Mouse (Mus musculus): Measurements from ENCODE around the gene Maml3.

Gene Maml3

DNA sequence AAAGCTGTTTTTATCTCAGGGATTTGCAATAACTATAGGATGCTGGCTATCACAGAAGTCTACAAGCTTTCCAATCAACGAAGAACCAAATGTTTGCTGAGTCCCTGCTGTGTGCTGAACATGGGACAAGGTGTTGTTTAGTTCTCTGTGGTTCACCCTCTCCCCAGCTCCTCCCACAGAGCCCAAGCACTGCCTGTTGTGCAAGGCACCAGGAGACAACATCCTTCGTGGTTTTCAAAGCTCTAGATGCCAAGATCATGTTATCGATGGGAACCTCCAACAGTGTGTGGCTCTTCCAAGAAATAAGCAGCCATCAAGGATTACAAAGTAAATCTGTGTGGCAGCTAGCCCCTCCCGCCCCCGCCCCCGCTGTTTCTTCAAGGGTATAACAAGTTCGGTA is 374.2 kb downstream of the Maml3 start:
- no peak for DNase-seq

DNA sequence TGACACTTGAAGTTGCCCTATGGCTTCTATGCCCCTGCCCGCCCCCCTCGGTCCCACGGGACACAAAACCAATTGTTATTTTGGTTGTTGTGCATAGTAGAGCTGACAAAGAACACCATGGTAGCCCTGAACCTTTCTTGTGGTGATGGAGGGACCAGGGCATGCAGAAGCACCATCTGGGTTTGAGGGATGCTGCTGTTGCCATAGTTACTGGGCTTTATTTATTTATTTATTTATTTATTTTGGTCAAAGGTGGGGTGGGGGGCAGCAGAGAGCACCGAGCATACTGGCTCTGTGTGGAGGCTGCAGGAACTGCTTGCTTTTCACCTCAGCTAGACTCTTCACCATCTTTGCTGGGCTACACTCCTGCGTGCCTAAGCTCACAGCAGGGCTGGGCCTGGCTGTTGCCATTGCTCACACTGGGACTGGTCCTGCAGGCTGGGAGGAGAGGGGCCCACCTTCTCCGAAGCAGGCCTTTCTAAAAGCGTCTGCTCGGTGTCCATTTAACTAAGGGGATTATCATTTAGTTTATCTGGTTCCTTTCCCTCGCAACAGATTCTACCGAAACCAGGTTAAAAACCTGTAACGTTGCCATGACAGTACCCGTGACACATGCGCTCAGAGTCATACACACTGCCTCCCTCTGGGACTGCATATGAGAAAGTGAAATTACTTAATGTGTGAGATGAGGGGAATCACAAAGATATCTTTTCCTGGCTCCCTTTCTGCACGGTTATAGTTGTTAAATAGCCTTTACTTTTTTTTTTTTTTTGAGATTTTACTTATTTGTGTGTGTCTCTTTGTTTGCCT is 375.6 kb downstream of the Maml3 start:
- DNase-seq = no peak

DNA sequence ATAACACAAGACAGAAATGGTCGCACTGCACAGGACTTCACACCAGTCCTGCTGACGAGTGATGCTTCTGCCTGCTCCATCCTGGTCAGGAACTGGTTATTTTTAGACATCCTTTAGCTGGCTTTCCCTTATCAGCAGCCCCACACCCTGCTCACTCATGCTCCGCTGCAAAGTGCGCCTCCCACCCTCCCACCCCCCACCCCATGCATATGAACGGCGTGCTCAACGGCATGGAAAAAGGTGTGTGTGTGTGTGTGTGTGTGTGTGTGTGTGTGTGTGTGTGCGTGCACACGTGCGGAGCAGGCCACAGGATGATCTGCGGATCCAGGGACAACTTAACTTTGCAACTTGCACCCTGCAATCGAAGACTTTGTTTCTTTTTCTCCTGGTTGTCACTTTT is 376.4 kb downstream of the Maml3 start:
- no peak for DNase-seq

DNA sequence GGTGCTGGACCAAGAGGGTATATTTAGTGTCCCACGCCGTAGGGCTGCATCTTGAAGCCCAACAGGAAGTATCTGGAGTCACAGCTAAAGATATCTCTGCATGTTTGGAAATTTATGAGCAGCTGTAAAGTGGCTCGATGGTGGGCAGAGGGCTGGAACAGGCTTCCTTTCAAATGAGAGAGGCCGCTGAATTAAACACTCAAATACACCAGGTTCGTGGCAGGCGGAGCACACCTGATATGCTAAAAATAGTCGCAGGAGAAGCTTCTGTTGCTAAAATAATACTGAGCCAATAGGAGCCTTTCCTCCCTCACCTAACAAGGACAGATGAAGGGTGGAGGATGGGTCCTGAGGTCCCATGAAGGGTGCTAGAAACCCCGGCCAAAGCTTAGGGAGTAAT is 376.9 kb downstream of the Maml3 start:
- DNase-seq = peak; percentile 39

DNA sequence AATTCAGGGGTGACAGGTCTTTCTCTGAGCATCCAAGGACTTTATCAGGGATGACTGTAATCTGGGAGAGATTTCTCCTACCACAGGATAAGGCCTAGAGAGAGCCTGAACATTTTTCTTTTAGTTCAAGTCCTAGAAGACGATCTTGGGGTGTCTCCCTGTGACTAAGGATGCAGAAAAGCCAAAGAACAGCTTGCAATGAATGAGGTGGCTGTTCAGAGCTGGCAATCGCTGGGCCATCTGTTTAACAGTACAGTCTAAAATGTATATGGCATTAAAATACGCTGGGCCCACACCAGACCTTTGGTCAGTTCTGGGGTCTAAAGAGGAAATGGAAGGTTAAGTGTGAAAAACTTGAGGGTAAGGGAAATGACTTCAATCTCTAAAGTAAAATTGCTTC is 377.4 kb downstream of the Maml3 start:
- no peak for DNase-seq

DNA sequence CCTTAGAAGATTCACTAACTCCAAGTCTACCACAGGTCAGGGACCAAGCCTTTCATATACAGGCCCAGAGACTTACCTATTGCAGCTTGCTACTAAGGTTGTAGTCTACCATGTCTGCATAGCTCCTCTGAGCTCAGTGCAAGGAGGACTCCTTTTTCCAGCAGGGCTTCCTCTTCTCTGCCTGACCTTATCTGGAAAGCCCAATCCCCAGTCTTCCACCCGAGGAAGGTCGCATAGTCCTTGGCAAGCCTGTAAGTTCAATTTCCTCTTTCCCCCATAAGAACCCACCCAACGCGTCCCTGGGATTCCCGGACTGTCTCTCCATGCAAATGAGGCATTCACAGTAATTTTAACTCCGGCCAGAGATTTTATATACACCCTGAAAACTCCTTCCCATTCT is 378.6 kb downstream of the Maml3 start:
- DNase-seq = no peak

DNA sequence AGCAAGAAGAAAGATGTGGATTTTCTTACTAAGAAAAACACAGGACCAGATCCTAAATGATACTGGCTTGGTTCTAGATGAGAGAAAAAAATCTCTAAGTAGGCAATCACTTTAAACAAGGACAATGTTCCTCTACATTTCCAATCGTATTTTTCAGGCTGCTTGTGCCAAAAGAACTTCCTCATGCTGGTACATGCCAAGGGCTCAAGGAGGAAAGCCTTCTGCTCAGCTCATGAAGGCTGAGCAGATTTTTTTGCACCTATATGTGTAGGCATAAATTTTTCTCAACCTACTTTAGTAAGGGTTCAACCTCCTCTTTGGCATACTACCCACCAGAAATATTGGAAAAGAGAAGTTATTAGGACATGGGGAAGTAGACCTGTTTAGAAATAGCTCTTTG is 384.9 kb downstream of the Maml3 start:
- DNase-seq = no peak

DNA sequence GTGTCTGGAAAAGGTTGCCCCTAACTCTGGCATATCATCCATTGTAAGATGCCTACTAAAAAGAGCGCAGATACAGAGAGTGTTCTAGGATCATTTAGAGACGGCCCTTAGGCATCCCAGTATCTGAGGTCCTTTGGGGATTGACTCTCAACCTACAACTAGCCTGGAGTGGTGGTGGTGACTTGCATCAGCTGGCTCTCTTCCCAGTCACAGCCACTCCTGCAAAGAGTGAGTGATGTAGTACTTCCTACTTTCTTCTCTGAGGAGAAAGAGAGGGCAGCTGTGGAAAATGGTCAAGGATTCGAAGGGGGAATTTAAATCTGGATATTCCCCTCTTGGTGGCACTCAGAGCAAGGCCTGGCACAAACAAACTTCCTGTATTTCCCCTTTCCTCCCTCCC is 385.5 kb downstream of the Maml3 start:
- no peak for DNase-seq

DNA sequence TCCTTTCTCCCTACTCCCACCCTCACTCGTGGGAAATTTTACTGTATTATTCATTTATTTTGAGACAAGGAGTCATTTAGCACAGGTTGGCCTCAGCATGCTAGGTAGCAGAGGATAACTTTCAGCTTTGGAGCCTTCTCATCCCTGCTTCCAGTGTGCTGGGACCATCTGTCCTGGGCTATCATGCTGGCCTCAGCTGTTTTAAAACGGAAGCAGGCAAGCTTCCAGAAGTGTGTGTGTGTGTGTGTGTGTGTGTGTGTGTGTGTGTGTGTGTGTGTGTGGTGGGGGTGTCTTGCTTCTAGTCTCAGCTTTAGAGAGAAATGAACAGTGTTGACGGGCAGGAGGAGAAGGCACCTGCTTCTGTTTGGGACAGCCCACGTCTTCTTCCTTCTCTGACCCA is 387.0 kb downstream of the Maml3 start:
- DNase-seq = no peak

DNA sequence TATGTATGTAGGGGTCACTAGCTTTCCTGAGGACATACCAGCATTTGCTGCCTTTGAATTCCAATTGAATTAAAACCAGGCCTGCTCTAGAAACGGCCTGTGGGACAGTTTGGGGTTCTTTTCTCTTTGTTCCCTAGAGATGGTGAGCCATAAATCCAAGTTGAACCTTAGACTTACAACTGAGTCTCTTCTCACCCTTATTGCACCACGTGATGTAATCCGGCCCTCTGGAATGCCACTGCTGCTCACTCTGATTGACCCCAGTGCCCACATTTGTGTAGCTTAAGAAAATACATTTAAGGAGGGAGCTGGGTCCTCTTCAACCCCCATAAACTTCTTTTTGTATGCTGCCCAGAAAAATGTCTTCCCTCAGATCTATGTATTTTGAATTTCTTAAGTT is 387.4 kb downstream of the Maml3 start:
- no peak for DNase-seq

DNA sequence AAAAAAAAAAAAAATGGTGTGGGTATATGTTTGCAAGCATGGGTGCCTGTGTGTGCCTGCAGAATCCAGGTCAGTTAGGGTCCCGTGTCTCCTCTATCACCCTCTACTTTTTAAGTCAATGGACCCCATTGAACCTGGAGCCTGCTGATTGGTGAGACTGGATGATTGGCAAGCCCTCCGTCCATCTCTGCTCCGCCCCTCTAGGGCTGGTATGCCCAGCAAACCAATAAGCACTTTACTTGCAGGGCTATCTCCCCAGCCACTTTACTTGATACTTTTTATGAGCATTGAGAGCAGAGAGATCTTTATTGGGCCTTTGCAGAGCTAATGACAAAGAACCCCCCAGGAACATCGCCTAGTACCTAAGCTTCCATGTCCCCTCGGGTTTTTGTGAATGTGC is 390.4 kb downstream of the Maml3 start:
- DNase-seq = no peak

DNA sequence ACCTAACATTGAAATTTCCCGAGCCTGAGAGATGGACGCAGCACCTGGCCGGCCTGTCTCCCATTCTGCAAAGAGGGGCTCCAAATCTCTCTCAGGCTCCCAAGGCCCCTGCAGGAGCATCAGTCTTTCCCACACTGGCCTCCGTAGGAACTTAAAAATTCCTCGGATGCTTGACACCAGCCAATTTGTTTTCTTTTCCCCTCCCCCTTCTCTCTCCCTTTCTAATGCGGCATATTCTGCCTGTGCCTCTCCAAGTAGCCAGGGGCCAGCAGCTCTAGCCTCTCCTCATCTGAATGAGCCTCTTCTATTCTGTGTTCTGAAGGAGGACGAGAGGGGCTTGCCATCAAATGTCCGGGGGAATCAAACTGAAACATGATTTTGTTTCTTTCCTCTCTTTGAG is 391.6 kb downstream of the Maml3 start:
- DNase-seq = no peak

DNA sequence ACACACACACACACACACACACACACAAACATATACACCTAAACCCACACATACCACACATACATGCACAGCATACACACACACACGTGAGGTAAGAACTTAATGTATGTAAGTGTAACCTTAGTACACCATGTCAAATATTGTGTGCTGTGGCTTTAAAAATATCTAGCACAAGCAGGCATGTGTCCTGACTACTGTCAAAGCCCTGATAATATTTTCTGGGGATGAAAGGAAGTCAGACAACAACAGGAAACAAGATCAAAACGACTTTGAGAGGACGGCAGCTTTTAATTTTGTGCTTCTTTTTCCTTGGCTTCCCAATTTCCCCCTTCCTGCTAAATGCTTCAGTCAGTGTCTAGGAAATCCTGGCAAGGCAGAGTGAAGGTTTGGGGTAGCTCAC is 392.5 kb downstream of the Maml3 start:
- DNase-seq = no peak

DNA sequence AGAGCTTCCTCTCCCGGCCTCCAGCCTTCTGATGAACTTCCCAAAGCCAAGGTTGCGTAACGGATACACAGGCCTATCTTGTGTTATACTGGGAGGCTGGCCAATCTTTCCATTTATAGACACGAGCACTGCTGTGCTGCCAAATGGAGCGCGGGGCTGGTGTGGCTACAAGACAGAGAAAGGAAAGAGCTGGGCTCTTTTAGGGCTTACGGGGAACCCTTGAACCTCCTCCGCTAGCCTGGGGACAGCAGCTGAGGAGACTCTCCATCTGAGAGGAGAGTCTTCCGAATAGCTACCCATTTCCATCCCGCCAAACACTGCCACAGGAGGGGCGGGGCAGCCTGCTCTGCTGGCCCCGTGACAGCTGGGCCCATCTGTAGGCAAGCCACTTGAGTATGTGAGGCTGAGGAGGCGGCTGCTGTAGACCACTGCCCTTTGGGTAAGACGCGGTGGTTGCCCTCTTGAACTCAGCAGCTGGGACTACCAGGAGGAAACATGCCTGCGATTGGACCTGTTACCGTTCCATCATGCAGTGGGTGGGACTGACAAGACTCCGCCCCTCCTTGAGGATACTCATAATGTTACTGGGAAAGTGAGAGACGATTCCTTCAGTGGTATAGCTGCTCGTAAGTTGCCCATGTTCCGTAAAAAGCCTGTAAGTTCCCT is 396.0 kb downstream of the Maml3 start:
- DNase-seq = peak; percentile 94

DNA sequence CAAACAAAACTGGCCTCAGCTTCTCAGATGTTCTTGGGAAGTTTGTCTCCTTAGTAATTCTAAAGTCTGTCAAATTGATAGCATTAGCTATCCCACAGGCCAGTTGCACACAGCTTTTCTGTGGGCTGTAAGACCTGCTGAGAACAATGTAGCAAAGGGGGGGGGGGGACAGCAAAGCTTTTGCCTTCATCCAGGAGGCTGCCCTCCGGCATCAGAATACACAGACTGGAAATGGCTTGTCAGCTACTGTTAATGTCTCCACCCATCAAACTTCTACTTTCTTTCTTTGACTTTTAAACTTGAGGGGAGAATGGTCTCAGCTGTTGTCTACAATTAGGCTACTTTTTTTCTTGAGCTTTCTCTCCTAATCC is 396.5 kb downstream of the Maml3 start:
- DNase-seq = no peak

DNA sequence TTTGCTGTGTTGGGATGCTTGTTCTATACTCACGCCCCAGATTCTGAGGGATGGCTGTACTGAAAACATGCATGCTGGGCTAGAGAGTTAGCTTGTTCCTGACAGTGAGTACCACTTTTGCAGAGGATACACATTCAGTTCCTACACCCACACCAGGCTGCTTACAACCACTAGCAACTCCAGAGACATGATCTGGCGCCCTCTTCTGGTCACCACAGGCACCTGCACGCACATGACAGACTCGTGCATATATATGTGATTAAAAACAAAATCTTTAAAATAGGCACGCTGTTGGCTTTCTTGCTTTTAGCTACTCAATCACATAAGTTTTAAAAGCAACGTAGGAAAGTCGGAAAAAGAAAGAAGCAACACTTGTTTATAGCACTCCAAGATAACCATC is 399.7 kb downstream of the Maml3 start:
- DNase-seq = no peak

DNA sequence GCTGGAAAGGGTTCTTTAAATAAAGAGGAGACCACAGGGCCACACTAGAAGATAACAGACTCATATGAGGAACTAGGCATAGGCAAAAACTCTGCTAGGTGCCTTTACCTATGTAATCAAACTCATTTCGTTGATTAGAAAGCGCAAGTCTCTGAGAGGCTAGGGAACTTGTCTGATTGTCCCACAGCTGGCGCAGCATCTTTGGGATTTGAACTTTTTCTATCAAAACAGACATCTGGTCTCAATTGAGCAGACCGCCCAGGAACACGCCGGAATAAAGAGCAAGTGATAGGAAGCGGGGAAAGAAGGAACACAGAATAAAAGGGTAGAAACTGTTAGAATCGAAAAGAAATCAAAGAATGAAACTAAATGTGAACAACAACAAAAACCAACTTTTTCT is 401.4 kb downstream of the Maml3 start:
- no peak for DNase-seq

DNA sequence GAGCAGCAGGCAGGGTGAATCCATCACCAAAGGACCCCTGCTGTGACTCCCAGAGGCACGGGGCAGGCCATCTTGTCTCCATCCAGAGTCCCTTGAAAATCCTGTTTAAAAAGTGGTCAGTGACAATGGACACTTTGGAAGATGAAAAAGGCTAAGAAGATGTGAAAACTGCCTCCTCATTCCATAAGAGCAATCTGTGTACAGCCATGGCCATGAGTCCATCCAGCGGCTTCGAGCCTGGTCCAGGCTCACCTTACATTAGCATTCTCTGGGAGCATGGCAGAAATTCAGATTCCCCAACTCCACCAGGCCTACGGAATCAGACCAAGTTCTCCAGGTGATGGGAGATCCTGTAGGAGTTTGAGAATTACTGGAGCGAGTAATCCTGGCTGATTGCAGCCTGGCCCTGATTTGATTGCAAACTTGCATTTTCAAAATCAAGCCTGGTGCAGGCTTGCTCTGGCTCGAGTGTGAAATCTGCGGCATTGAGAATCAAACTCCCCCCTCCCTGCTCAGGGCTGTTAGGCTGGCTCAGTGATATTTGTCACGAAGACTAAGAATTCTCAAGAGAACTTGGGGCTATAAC is 402.1 kb downstream of the Maml3 start:
- DNase-seq = no peak

DNA sequence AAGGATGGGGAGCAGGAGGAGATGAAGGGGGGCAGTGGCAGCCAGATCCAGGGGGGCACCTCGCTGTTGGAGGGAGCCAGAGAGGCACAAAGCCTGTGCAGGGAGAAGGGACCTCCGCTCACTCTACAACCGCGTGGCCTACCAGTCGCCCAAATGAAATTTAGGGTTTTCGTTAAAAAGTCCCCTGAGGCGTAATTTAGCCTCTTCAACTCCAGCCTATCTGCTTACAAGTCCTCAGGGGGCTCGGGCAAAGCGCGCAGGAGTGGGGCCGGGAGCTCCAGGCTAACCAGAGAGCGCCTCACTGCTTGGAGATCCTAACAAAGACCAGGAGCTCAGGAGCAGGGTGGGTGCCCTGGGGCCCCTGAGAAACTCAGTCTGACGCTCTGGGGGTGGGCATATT is 402.9 kb downstream of the Maml3 start:
- DNase-seq = no peak

DNA sequence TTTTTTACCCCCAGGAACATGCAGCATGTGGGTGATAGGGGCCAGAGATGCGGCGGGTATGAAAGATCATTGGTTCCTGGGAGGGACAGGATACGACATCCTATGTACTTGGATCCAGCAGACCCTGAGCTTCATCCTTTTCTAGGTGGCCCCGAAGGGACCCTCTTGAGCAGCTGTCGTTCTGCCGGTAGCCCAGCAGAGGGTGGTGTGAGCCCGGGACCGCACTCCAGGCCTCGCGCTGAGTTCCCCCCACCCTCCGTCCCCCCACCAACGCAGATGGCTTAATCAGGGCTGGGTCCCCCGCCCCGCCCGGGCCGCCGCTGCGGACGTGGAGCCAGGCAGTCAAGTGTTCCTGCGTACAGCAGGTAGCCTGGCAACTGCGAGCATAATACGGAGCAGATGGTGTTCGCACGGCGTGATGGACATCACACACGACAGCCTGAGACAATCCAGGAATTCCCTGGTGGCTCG is 403.6 kb downstream of the Maml3 start:
- peak; percentile 67 for DNase-seq

DNA sequence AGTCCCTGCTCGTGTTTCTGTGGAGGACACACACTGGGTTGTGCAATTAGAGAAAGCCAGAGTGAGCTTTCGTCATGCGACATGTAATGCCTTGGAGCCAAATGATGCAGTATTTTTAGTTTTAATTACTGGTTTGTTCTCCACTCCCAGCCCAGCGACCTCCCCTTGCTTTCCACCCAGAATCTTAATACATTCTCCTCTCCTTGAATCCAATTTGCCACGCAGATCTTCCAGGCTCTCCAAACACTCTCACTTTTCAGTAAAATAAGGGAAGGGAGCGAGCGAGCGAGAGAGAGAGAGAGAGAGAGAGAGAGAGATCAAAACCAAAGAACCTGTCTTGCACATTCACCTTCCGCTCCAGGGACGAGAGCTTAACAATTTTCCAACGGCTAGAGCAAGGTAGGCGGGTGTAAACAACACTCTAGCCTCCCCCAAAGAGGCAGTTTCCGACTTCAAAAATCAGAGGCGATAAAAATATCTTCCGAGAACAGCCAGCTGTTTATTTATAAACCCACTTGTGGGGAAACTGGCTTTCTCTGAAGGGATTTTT is 404.1 kb downstream of the Maml3 start:
- DNase-seq = peak; percentile 25

DNA sequence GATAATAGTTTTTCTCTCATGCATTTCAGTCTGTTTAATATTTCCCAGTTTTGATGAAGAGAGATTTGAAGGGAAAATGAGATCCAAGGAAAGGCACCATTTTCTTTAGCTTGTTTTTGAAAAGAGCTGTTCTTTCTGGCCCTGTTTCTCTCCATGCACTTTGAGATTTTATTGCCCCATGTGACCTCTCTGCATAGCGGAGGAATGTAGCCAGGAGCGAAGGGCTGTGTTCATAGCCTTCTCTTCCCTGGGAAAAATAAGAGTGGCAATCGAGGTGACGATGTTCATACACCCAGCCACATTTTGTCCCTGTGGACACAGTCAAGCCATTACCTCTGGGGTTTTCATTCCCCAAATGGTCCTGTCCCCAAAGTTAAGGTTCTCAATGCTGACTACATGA is 404.8 kb downstream of the Maml3 start:
- no peak for DNase-seq

DNA sequence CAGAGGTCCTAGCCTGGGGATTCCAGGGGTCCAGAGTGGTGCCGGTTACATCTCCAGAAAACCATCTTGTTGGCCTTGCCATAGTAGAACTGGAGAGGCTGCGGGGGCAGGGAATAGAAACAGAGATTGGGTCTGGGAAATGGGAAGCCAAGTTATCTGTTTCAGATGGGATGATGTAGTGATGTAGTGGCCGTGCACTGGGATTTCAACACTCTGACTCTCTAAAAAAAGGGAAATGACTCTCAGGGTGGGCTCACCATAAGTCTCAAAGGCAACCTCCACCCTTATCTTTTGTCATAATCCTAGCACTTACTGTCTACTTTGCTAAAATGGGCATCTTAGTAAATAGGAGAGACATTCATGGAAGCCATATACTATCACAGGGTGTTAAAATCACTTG is 406.9 kb downstream of the Maml3 start:
- no peak for DNase-seq

DNA sequence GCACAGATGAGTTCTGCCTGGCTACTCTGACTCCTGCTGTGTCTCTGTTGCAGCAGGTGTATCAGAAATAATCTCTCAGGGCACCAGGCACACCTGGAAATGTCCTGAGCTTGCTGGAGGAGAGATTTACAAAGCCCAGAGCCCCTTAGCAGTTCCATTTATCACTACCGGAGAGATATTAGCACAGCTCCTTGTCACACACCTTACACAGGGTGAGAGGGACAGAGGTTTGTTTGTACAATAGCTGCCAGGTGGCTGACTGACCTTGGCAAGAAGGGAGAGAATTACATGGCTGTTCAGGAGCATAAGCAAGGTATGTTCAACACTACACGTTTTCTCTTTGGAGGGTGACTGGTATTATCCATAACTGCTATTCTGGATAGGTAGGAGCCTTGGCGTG is 409.2 kb downstream of the Maml3 start:
- DNase-seq = no peak

Data from layer of hippocampus, adult 9-11 months (tissue).